Comparison of ENCODE assay signal across 9 mouse cellular contexts in the genomic region with DNA sequence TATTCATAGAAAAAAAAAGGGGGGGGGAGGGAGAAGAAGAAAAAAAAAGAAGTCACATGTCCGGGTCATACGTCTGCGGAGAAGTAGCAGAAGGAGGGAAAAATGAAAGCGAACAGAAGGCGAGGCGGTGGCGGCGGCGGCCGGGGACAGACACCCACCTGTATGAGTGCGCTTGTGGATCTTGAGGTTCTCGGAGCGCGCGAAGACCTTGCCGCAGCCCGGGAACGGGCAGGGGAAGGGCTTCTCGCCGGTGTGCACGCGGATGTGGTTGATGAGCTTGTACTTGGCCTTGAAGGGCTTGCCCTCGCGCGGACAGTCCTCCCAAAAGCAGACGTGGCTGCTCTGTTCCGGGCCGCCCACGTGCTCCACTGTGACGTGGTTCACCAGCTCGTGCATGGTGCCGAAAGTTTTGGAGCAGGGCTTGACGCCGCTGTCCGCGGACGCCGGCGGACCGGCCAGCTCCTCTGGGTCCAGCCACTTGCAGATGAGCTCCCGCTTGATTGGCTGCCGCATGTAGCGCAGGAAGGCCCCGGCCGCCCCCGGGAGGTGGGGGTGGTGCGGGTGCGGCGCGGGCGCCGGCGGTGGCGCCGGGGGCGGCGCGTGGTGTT. TPM values are rescaled to one million over a fixed set of nuclear protein-coding genes. Genes with fewer than 3 reads are reported as not detected.
A peak's percentile ranks its signal among the peaks of the same experiment; 100 is the strongest.
DNase-seq lines count a peak whose midpoint lies in the region; ATAC-seq and TF ChIP-seq lines count a peak whose summit lies in the region.
"Not testable (repeated sequence)": the region's sequence is repeated elsewhere in the genome, so short reads cannot be mapped to it uniquely, and the experiment has no call there.
"Had no signal": no experiment of that assay in that cellular context is flagged by ENCODE, and none has a peak within 500 bp of the region (broad histone marks: within the 10 kb centered on the region; RNA-seq: fewer than 3 reads in every experiment).

No protein-coding gene starts in this region.

- peak; percentile 55 for DNase-seq in CD4-positive helper T cell, adult 2 months (ENCODE audit: low read depth, low spot score)
- peak; percentile 80 for DNase-seq in brain, adult 2 months (ENCODE audit: low read depth, low spot score)
- DNase-seq in embryonic facial prominence, embryonic 11.5 days (ENCODE audit: low spot score) = peak; percentile 46
- DNase-seq in heart, adult 2 months = peak; percentile 42 to 48
- DNase-seq in liver = peak; percentile 33
- DNase-seq in skeletal muscle tissue, adult 2 months (ENCODE audit: low read depth, low spot score) = peak; percentile 18

- not testable (repeated sequence) for TF ChIP-seq POLR2A in heart, adult 2 months (IDR thresholded peaks at IDR 0.05; ENCODE audit: insufficient read depth, low read depth, low read length)

- peak; percentile 44 for ATAC-seq in embryonic facial prominence, embryonic 11.5 days (replicated peaks; ENCODE audit: insufficient number of reproducible peaks, low FRiP score, low TSS enrichment, low read depth)
- ATAC-seq in intestine, embryonic 15.5 days = peak; percentile 73
- peak; percentile 34 for ATAC-seq in midbrain, embryonic 13.5 days

- not testable (repeated sequence) for TF ChIP-seq CTCF in heart, adult 2 months (IDR thresholded peaks at IDR 0.05)

- H3K4me2 ChIP-seq in embryonic facial prominence, embryonic 11.5 days (ENCODE audit: low read depth, low read length) = peak overlapping the region; percentile 90
- peak overlapping the region; percentile 98 for H3K4me2 ChIP-seq in intestine, embryonic 15.5 days (replicated peaks)
- H3K4me2 ChIP-seq in midbrain, embryonic 13.5 days (replicated peaks) = peak overlapping the region; percentile 70

- not testable (repeated sequence) for H3K79me2 ChIP-seq in heart, adult 2 months (replicated peaks; ENCODE audit: control insufficient read depth, insufficient read depth, low read length)

- under 1% methylated on average over 54 of the region's 58 CpGs for WGBS in embryonic facial prominence, embryonic 11.5 days
- WGBS in heart, adult 2 months = 2% methylated on average over 58 of the region's 58 CpGs
- WGBS in intestine, embryonic 15.5 days = under 1% methylated on average over 58 of the region's 58 CpGs
- WGBS in midbrain, embryonic 13.5 days = 2% methylated on average over 58 of the region's 58 CpGs

- TF ChIP-seq EP300 in heart, adult 2 months (IDR thresholded peaks at IDR 0.05; ENCODE audit: insufficient read depth, low read depth, low read length) = not testable (repeated sequence)

- peak overlapping the region; percentile 68 for H3K9ac ChIP-seq in embryonic facial prominence, embryonic 11.5 days (replicated peaks; ENCODE audit: low read length)
- not testable (repeated sequence) for H3K9ac ChIP-seq in heart, adult 2 months (ENCODE audit: low read depth, low read length); intestine, embryonic 15.5 days
- peak overlapping the region; percentile 80 for H3K9ac ChIP-seq in midbrain, embryonic 13.5 days (replicated peaks)

- H3K27me3 ChIP-seq in embryonic facial prominence, embryonic 11.5 days (ENCODE audit: control insufficient read depth, insufficient read depth, low read length) = peaks cover 66% of the 10 kb centered on the region
- peaks cover 31% of the 10 kb centered on the region for H3K27me3 ChIP-seq in heart, adult 2 months (ENCODE audit: control insufficient read depth, insufficient read depth, low read length)
- peaks cover 86% of the 10 kb centered on the region for H3K27me3 ChIP-seq in intestine, embryonic 15.5 days (replicated peaks)
- H3K27me3 ChIP-seq in midbrain, embryonic 13.5 days = peaks cover 84% of the 10 kb centered on the region

- H3K4me1 ChIP-seq in embryonic facial prominence, embryonic 11.5 days (ENCODE audit: control insufficient read depth, insufficient read depth, low read length) = peaks cover 11% of the 10 kb centered on the region
- H3K4me1 ChIP-seq in heart, adult 2 months (ENCODE audit: control insufficient read depth, insufficient read depth, low read length) = not testable (repeated sequence)
- peaks cover 24% of the 10 kb centered on the region for H3K4me1 ChIP-seq in intestine, embryonic 15.5 days (replicated peaks)
- H3K4me1 ChIP-seq in midbrain, embryonic 13.5 days (replicated peaks) = peaks cover 37% of the 10 kb centered on the region

- H3K4me3 ChIP-seq in embryonic facial prominence, embryonic 11.5 days (ENCODE audit: low read depth, low read length) = peak overlapping the region; percentile 54
- H3K4me3 ChIP-seq in heart, adult 2 months = peak overlapping the region; percentile 40
- peak overlapping the region; percentile 50 for H3K4me3 ChIP-seq in intestine, embryonic 15.5 days (replicated peaks)
- peak overlapping the region; percentile 65 for H3K4me3 ChIP-seq in midbrain, embryonic 13.5 days (replicated peaks)

- not testable (repeated sequence) for H3K36me3 ChIP-seq in embryonic facial prominence, embryonic 11.5 days (replicated peaks; ENCODE audit: control insufficient read depth, insufficient read depth, low read depth, low read length); heart, adult 2 months (ENCODE audit: control insufficient read depth, insufficient read depth, low read length); intestine, embryonic 15.5 days; midbrain, embryonic 13.5 days

- intact Hi-C loops in heart, adult 2 months (cut with DNase I) = loop anchor here (2.0 to 10.0 kb wide), 2 partner anchors 25 to 229 kb away; no protein-coding TSS in a partner anchor

- H3K9me3 ChIP-seq in embryonic facial prominence, embryonic 11.5 days (replicated peaks; ENCODE audit: control insufficient read depth, low read length); intestine, embryonic 15.5 days; midbrain, embryonic 13.5 days: not testable (repeated sequence)

- peak overlapping the region; percentile 79 for H3K27ac ChIP-seq in embryonic facial prominence, embryonic 11.5 days (replicated peaks; ENCODE audit: low read depth, low read length)
- H3K27ac ChIP-seq in heart, adult 2 months; intestine, embryonic 15.5 days: not testable (repeated sequence)
- peak overlapping the region; percentile 95 for H3K27ac ChIP-seq in midbrain, embryonic 13.5 days

RNA-seq across cellular contexts. Expression of a gene that starts 1.6 kb away (rescaled TPM):
- polyA plus RNA-seq in embryonic facial prominence, embryonic 11.5 days (2014; fragmentation: Nextera tagmentation; extraction: Ambion mirVana) = 4.1 and 5.0 TPM in 2 replicates
- total RNA-seq in heart, adult 2 months (2021) = not detected
- not detected in 2 replicates for polyA plus RNA-seq in heart, adult 2 months (2012; rRNA removed)
- 0.16 TPM in 1 of 2 replicates, not detected in the other for polyA plus RNA-seq in intestine, embryonic 15.5 days (2015; fragmentation: Nextera tagmentation; extraction: Ambion mirVana)
- 15.5 and 16.7 TPM in 2 replicates for polyA plus RNA-seq in midbrain, embryonic 13.5 days (2015; fragmentation: Nextera tagmentation; extraction: Ambion mirVana)
- total RNA-seq: heart, postnatal 25 days had no signal

RNA-seq across cellular contexts. Expression of a gene that starts 11.4 kb away (rescaled TPM):
- 2.1 and 2.3 TPM in 2 replicates for polyA plus RNA-seq in embryonic facial prominence, embryonic 11.5 days (2014; fragmentation: Nextera tagmentation; extraction: Ambion mirVana)
- total RNA-seq in heart, adult 2 months (2021) = not detected
- polyA plus RNA-seq in heart, adult 2 months (2012; rRNA removed) = 0.31 TPM in 1 of 2 replicates, not detected in the other
- not detected in 2 replicates for polyA plus RNA-seq in intestine, embryonic 15.5 days (2015; fragmentation: Nextera tagmentation; extraction: Ambion mirVana)
- 10.3 and 10.7 TPM in 2 replicates for polyA plus RNA-seq in midbrain, embryonic 13.5 days (2015; fragmentation: Nextera tagmentation; extraction: Ambion mirVana)
- total RNA-seq: heart, postnatal 25 days had no signal

RNA-seq across cellular contexts. Expression of a gene that starts 12.9 kb away (rescaled TPM):
- polyA plus RNA-seq in embryonic facial prominence, embryonic 11.5 days (2014; fragmentation: Nextera tagmentation; extraction: Ambion mirVana) = not detected in 2 replicates
- not detected for total RNA-seq in heart, adult 2 months (2021)
- not detected in 2 replicates for polyA plus RNA-seq in heart, adult 2 months (2012; rRNA removed)
- not detected in 2 replicates for polyA plus RNA-seq in intestine, embryonic 15.5 days (2015; fragmentation: Nextera tagmentation; extraction: Ambion mirVana)
- polyA plus RNA-seq in midbrain, embryonic 13.5 days (2015; fragmentation: Nextera tagmentation; extraction: Ambion mirVana) = 1.1 and 2.3 TPM in 2 replicates
- total RNA-seq: heart, postnatal 25 days had no signal

RNA-seq across cellular contexts. Expression of a gene that starts 26.5 kb away (rescaled TPM):
- not detected in 2 replicates for polyA plus RNA-seq in embryonic facial prominence, embryonic 11.5 days (2014; fragmentation: Nextera tagmentation; extraction: Ambion mirVana)
- total RNA-seq in heart, adult 2 months (2021) = not detected
- polyA plus RNA-seq in heart, adult 2 months (2012; rRNA removed) = not detected in 2 replicates
- polyA plus RNA-seq in intestine, embryonic 15.5 days (2015; fragmentation: Nextera tagmentation; extraction: Ambion mirVana) = not detected in 2 replicates
- 0.43 and 0.73 TPM in 2 replicates for polyA plus RNA-seq in midbrain, embryonic 13.5 days (2015; fragmentation: Nextera tagmentation; extraction: Ambion mirVana)
- total RNA-seq: heart, postnatal 25 days had no signal

Comparison
In these comparisons a context has a peak if more than half of its experiments do, and no peak if none do; other contexts are left out.
1. DNase-seq: peak in every context shown above with its lines; median percentile 80 in brain, adult 2 months; 55 in CD4-positive helper T cell, adult 2 months; 46 in embryonic facial prominence, embryonic 11.5 days; 45 in heart, adult 2 months; 33 in liver; 18 in skeletal muscle tissue, adult 2 months.